Mouse (Mus musculus) limb, embryonic 11.5 days (tissue): Measurements from ENCODE around the gene Ldlrad3. TPM values are rescaled to one million over a fixed set of nuclear protein-coding genes. Genes with fewer than 3 reads are reported as not detected.

Source experiments
- ATAC-seq: fragments of 200-750 bp; cut with Nextera tagmentation; 2 replicates; pipeline ENCODE4 v1.8.0; 2017; ENCODE audit warnings: low read depth; ENCODE audit not compliant: insufficient number of reproducible peaks, low FRiP score, low TSS enrichment
- DNase-seq: peaks from one replicate; pipeline ENCODE4 v3.0.0-alpha.2; 2015; ENCODE audit warnings: low spot score
- H3K27ac ChIP-seq: fragments of 300-500 bp; sonication (generic); replicated peaks from 2 replicates; pipeline ENCODE4 v1.5.1; 2014; ENCODE audit warnings: low read depth, mild to moderate bottlenecking, low read length
- H3K27me3 ChIP-seq: fragments of 300-500 bp; sonication (generic); 2 replicates; pipeline ENCODE4 v1.6.1; 2014; ENCODE audit warnings: mild to moderate bottlenecking, low read length, mixed read lengths; ENCODE audit not compliant: control insufficient read depth, insufficient read depth
- H3K36me3 ChIP-seq: fragments of 300-500 bp; sonication (generic); 2 replicates; pipeline ENCODE4 v1.6.1; 2014; ENCODE audit warnings: mild to moderate bottlenecking, low read length, moderate library complexity, mixed read lengths; ENCODE audit not compliant: control insufficient read depth, insufficient read depth
- H3K4me1 ChIP-seq: fragments of 300-500 bp; sonication (generic); 2 replicates; pipeline ENCODE4 v1.6.1; 2014; ENCODE audit warnings: low read length, mixed read lengths; ENCODE audit not compliant: control insufficient read depth, insufficient read depth
- H3K4me2 ChIP-seq: fragments of 300-500 bp; sonication (generic); 2 replicates; pipeline ENCODE4 v1.6.1; 2014; ENCODE audit warnings: low read depth, mild to moderate bottlenecking, moderate library complexity; ENCODE audit not compliant: severe bottlenecking
- H3K4me3 ChIP-seq: fragments of 300-500 bp; sonication (generic); 2 replicates; pipeline ENCODE4 v1.5.1; 2014; ENCODE audit warnings: low read depth, low read length
- H3K9ac ChIP-seq: fragments of 300-500 bp; sonication (generic); 2 replicates; pipeline ENCODE4 v1.6.1; 2014; ENCODE audit warnings: mild to moderate bottlenecking, low read length
- H3K9me3 ChIP-seq: fragments of 300-500 bp; sonication (generic); 2 replicates; pipeline ENCODE4 v1.6.1; 2016; ENCODE audit warnings: low read length; ENCODE audit not compliant: control insufficient read depth
- WGBS: fragments of 180-500 bp; shearing (Covaris S2); extraction: QIAGEN DNeasy Blood & Tissue Kit; methylation state at CpG from one replicate; pipeline ENCODE4 v1.1.7; 2014; 5-methylcytosine and 5-hydroxymethylcytosine counted together
- polyA plus RNA-seq: library from polyadenylated mRNA; unstranded; fragments of >200 nt; fragmentation: Nextera tagmentation; extraction: Ambion mirVana; gene quantifications from 2 replicates; pipeline ENCODE4 v1.2.1, GENCODE M21; 2014

Ldlrad3 gene
- polyA plus RNA-seq, 1 experiment from 2014 or later = 57.5 TPM

- no peak overlapping the region for H3K4me3 ChIP-seq
- H3K4me1 ChIP-seq = peaks cover 13% of the 10 kb centered on the region; the same call in 1 of the 2 replicates
- H3K4me2 ChIP-seq = no peak overlapping the region
- ATAC-seq (no peak), DNase-seq (no peak)
- H3K27ac ChIP-seq = no peak overlapping the region
- no peaks in the 10 kb centered on the region for H3K27me3 ChIP-seq
- H3K36me3 ChIP-seq = no peaks in the 10 kb centered on the region
- WGBS = 90% methylated on average over 3 of the region's 3 CpGs
- no peaks in the 10 kb centered on the region for H3K9me3 ChIP-seq
- no peak overlapping the region for H3K9ac ChIP-seq
These were observed 41.1 kb downstream of the Ldlrad3 start for GRCm38 (mm10) chr2:102145036-102145435.

GRCm38 (mm10) chr2:102144311-102144710 is 41.9 kb downstream of the Ldlrad3 start:
- H3K4me1 ChIP-seq = peaks cover 18% of the 10 kb centered on the region
- WGBS = 92% methylated on average over 1 of the region's 1 CpGs
- H3K9ac ChIP-seq = no peak overlapping the region

GRCm38 (mm10) chr2:102142654-102143271 is 43.4 kb downstream of the Ldlrad3 start:
- H3K4me1 ChIP-seq = peaks cover 29% of the 10 kb centered on the region
- no peaks in the 10 kb centered on the region for H3K36me3 ChIP-seq
- H3K27ac ChIP-seq = no peak overlapping the region
- H3K27me3 ChIP-seq = no peaks in the 10 kb centered on the region
- no peak overlapping the region for H3K9ac ChIP-seq
- H3K4me2 ChIP-seq = no peak overlapping the region
- no peaks in the 10 kb centered on the region for H3K9me3 ChIP-seq
- DNase-seq = no peak
- WGBS = 33% methylated on average over 14 of the region's 14 CpGs
- ATAC-seq = no peak
- H3K4me3 ChIP-seq = no peak overlapping the region

More at GRCm38 (mm10) chr2:102144311-102144710, 41.9 kb downstream of the Ldlrad3 start:
- no peak overlapping the region for H3K27ac ChIP-seq
- no peaks in the 10 kb centered on the region for H3K9me3 ChIP-seq
- no peaks in the 10 kb centered on the region for H3K27me3 ChIP-seq
- H3K4me2 ChIP-seq = no peak overlapping the region
- no peak for DNase-seq
- H3K36me3 ChIP-seq = no peaks in the 10 kb centered on the region
- ATAC-seq = no peak
- no peak overlapping the region for H3K4me3 ChIP-seq

- ATAC-seq (no peak), DNase-seq (no peak)
- Histone ChIP-seq H3K9me3 (no peaks in the 10 kb centered on the region), H3K4me3 (no peak overlapping the region), H3K36me3 (no peaks in the 10 kb centered on the region), H3K4me2 (no peak overlapping the region), H3K27me3 (no peaks in the 10 kb centered on the region), H3K9ac (no peak overlapping the region), H3K4me1 (peaks cover 30% of the 10 kb centered on the region), H3K27ac (no peak overlapping the region)
- 68% methylated on average over 4 of the region's 4 CpGs for WGBS
These were observed 44.0 kb downstream of the Ldlrad3 start for GRCm38 (mm10) chr2:102142197-102142623.

- Histone ChIP-seq H3K4me2 (no peak overlapping the region), H3K36me3 (no peaks in the 10 kb centered on the region), H3K4me3 (no peak overlapping the region), H3K9ac (no peak overlapping the region), H3K9me3 (no peaks in the 10 kb centered on the region), H3K4me1 (peaks cover 33% of the 10 kb centered on the region), H3K27me3 (no peaks in the 10 kb centered on the region), H3K27ac (no peak overlapping the region)
- ATAC-seq = no peak
- WGBS = 87% methylated on average over 2 of the region's 2 CpGs
- no peak for DNase-seq
These were observed 45.0 kb downstream of the Ldlrad3 start for GRCm38 (mm10) chr2:102141199-102141598.

GRCm38 (mm10) chr2:102137922-102138321 is 48.3 kb downstream of the Ldlrad3 start:
- no peak overlapping the region for H3K9ac ChIP-seq
- H3K27me3 ChIP-seq = no peaks in the 10 kb centered on the region
- H3K27ac ChIP-seq = no peak overlapping the region
- peaks cover 41% of the 10 kb centered on the region for H3K4me1 ChIP-seq
- no peak overlapping the region for H3K4me3 ChIP-seq
- no peak for DNase-seq
- no peaks in the 10 kb centered on the region for H3K9me3 ChIP-seq
- no peaks in the 10 kb centered on the region for H3K36me3 ChIP-seq
- H3K4me2 ChIP-seq = 0 out of 2 replicates have a peak overlapping the region, but pooled peaks have one; percentile 7
- WGBS = 18% methylated on average over 6 of the region's 6 CpGs
- ATAC-seq = no peak

GRCm38 (mm10) chr2:102136184-102136583 is 50.0 kb downstream of the Ldlrad3 start:
- no peaks in the 10 kb centered on the region for H3K9me3 ChIP-seq
- WGBS = 75% methylated on average over 3 of the region's 3 CpGs
- H3K27me3 ChIP-seq = no peaks in the 10 kb centered on the region
- H3K4me2 ChIP-seq = no peak overlapping the region
- no peak overlapping the region for H3K4me3 ChIP-seq
- H3K27ac ChIP-seq = no peak overlapping the region
- H3K4me1 ChIP-seq = peaks cover 41% of the 10 kb centered on the region
- DNase-seq (no peak), ATAC-seq (no peak)
- H3K9ac ChIP-seq = no peak overlapping the region
- no peaks in the 10 kb centered on the region for H3K36me3 ChIP-seq

GRCm38 (mm10) chr2:102134510-102135262 is 51.5 kb downstream of the Ldlrad3 start:
- no peak overlapping the region for H3K9ac ChIP-seq
- ATAC-seq = no peak
- no peaks in the 10 kb centered on the region for H3K27me3 ChIP-seq
- no peaks in the 10 kb centered on the region for H3K36me3 ChIP-seq
- H3K4me1 ChIP-seq = peaks cover 39% of the 10 kb centered on the region
- 83% methylated on average over 9 of the region's 9 CpGs for WGBS
- no peak overlapping the region for H3K4me3 ChIP-seq
- H3K9me3 ChIP-seq = no peaks in the 10 kb centered on the region
- DNase-seq = no peak
- H3K27ac ChIP-seq = no peak overlapping the region
- no peak overlapping the region for H3K4me2 ChIP-seq
